Mouse (Mus musculus) limb, embryonic 14.5 days (tissue): ENCODE data around the gene Tpcn2. TPM values are rescaled to one million over a fixed set of nuclear protein-coding genes. Genes with fewer than 3 reads are reported as not detected.

ENCODE experiments used
- ATAC-seq: fragments of 200-750 bp; cut with Nextera tagmentation; 2 replicates; pipeline ENCODE4 v1.8.0; 2017; ENCODE audit warnings: low read depth, moderate number of reproducible peaks, moderate TSS enrichment; ENCODE audit not compliant: low FRiP score
- DNase-seq: peaks from one replicate; pipeline ENCODE4 v3.0.0-alpha.2; 2015; ENCODE audit warnings: low spot score
- H3K27ac ChIP-seq: fragments of 300-500 bp; sonication (generic); replicated peaks from 2 replicates; pipeline ENCODE4 v1.5.1; 2014; ENCODE audit warnings: low read depth, mild to moderate bottlenecking, low read length, moderate library complexity, mixed read lengths
- H3K27me3 ChIP-seq: fragments of 300-500 bp; sonication (generic); 2 replicates; pipeline ENCODE4 v1.6.1; 2014; ENCODE audit warnings: low read length, mixed read lengths; ENCODE audit not compliant: control insufficient read depth, insufficient read depth
- H3K36me3 ChIP-seq: fragments of 300-500 bp; sonication (generic); 2 replicates; pipeline ENCODE4 v1.6.1; 2014; ENCODE audit warnings: mild to moderate bottlenecking, low read length, moderate library complexity, mixed read lengths; ENCODE audit not compliant: control insufficient read depth, insufficient read depth
- H3K4me1 ChIP-seq: fragments of 300-500 bp; sonication (generic); 2 replicates; pipeline ENCODE4 v1.6.1; 2014; ENCODE audit warnings: antibody characterized with exemption, low read length, mixed read lengths; ENCODE audit not compliant: control insufficient read depth, insufficient read depth
- H3K4me2 ChIP-seq: fragments of 300-500 bp; sonication (generic); replicated peaks from 2 replicates; pipeline ENCODE4 v1.6.1; 2014; ENCODE audit warnings: low read depth, mild to moderate bottlenecking, low read length, moderate library complexity; ENCODE audit not compliant: severe bottlenecking
- H3K4me3 ChIP-seq: fragments of 300-500 bp; sonication (generic); replicated peaks from 2 replicates; pipeline ENCODE4 v1.5.1; 2014; ENCODE audit warnings: low read length
- H3K9ac ChIP-seq: fragments of 300-500 bp; sonication (generic); 2 replicates; pipeline ENCODE4 v1.6.1; 2014; ENCODE audit warnings: mild to moderate bottlenecking, low read depth, low read length, moderate library complexity; ENCODE audit not compliant: severe bottlenecking
- H3K9me3 ChIP-seq: fragments of 300-500 bp; sonication (generic); 2 replicates; pipeline ENCODE4 v1.6.1; 2016; ENCODE audit warnings: low read length; ENCODE audit not compliant: control insufficient read depth
- POLR2A ChIP-seq: fragments of 200-500 bp; IDR thresholded peaks from 2 replicates; pipeline ENCODE4 v1.8.0; 2012; ENCODE audit warnings: inconsistent platforms, mild to moderate bottlenecking, moderate library complexity, borderline replicate concordance; ENCODE audit not compliant: insufficient read depth, insufficient read length; ENCODE audit errors: extremely low read depth
- WGBS: fragments of 180-500 bp; shearing (Covaris S2); extraction: QIAGEN DNeasy Blood & Tissue Kit; methylation state at CpG from one replicate; pipeline ENCODE4 v1.1.7; 2014; 5-methylcytosine and 5-hydroxymethylcytosine counted together
- polyA plus RNA-seq, 2 experiments: library from polyadenylated mRNA; depleted of rRNA in 1 of 2; stranded (reverse) in 1 of 2; unstranded in 1 of 2; fragments of >200 nt; fragmentation: Nextera tagmentation in 1 of 2; extraction: Ambion mirVana in 1 of 2; gene quantifications; 2 replicates each; pipeline versions ENCODE4 v1.2.1 to v1.2.3; 2012 to 2014

Tpcn2 gene
- polyA plus RNA-seq, 2 experiments: 5.1 to 44.0 TPM

DNA sequence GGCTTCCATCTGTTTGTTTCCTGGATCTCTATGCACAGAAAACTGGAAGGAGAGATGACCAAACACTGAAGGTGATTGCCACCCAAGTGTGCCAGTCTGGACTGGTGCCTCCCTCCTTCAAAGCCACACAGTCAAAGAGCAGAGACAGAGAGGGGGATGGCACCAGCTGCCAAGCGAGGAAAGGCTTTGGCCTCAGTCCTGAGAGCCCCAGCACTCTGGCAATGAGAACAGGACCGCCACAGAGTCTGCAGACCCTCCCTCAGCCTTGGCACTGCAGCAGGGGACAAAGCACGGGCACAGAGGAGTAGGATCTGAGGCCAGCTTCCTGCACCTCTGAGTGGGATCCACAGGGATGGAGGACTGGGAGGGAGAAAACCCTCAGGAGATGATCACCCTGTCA is 114.1 kb downstream of the Tpcn2 start:
- Histone ChIP-seq H3K9ac (no peak overlapping the region), H3K9me3 (no peaks in the 10 kb centered on the region), H3K36me3 (no peaks in the 10 kb centered on the region), H3K27ac (no peak overlapping the region), H3K4me2 (no peak overlapping the region), H3K4me1 (0 out of 2 replicates have a peak, but pooled peaks cover 9% of the 10 kb centered on the region), H3K27me3 (no peaks in the 10 kb centered on the region), H3K4me3 (no peak overlapping the region)
- 82% methylated on average over 3 of the region's 3 CpGs for WGBS
- no peak for TF ChIP-seq POLR2A
- DNase-seq: no peak
- no peak for ATAC-seq

DNA sequence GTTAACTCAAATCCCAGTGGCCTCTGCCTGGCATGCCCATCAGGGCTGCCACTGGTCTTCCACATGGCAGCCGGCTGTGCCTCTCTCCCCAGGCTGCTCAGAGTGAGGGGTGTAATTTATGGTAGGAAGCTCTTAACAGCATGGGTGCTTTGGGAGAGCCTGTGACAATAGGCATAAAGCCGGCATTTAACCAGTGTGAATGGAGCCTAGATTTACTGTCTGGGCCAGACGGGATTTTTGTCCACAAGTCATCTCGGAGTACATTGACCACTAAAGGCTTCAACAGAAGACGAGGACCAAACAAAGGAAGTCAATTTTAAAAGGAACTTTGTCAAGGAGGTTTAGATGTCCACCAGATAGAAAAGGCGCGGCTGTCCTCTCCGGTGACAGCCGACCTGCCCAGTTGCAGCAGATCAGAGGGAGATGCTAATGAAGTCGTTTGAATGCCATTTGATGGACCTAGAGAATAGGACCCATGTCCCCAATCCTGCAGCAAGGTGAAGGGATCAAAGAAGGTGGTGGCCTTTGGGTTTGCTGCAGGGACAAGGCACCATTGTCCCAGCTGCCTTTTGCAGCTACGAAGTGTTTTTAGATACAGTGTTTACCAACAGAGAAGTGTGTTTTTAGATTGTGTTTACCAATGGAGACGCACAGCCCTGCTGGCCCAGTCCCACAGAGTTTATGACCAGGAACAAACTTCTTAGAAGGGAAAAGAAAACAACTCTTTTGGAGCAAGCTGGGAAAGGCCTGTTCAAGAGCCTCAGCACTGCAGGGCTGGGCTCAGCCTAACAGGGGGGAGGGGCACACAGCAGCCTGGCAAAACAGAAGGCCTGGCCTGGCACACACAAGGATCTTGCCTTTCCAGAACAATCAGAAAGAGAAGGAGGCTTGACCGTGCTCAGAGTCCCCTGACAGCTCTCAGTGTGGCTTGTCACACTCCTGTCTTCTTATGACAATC is 124.2 kb downstream of the Tpcn2 start:
- Histone ChIP-seq H3K27me3 (no peaks in the 10 kb centered on the region), H3K9me3 (no peaks in the 10 kb centered on the region), H3K4me2 (no peak overlapping the region), H3K27ac (peak overlapping the region; percentile 72), H3K4me1 (peaks cover 11% of the 10 kb centered on the region), H3K9ac (no peak overlapping the region), H3K36me3 (no peaks in the 10 kb centered on the region), H3K4me3 (no peak overlapping the region)
- 37% methylated on average over 13 of the region's 13 CpGs for WGBS
- 0 out of 2 replicates have a peak, but pooled peaks have one; percentile 62 for ATAC-seq
- DNase-seq: peak; percentile 34
- TF ChIP-seq POLR2A: no peak

DNA sequence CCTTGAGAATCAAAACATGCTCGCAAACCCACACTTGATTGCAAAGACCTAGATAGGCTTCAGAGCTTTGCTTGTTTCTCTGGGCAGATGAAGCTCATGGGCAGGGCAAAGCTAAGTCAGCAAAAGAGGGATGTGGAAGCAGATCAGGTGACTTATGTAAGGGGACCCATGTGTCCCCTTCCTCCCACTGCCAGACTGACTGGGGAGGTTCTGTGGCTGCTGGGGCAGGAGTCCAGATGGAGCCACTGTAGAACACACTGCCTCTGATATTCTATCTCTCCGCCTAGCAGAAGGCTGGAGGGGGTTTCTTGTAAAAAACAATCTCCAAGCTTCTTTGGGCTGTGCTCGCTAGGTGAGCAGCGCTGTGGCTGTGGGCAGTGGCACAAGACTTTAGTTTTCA is 128.1 kb downstream of the Tpcn2 start:
- no peak overlapping the region for H3K27ac ChIP-seq
- ATAC-seq: no peak
- H3K9ac ChIP-seq: no peak overlapping the region
- H3K4me3 ChIP-seq: no peak overlapping the region
- DNase-seq: no peak
- no peaks in the 10 kb centered on the region for H3K27me3 ChIP-seq
- no peak for TF ChIP-seq POLR2A
- H3K36me3 ChIP-seq: no peaks in the 10 kb centered on the region
- H3K4me2 ChIP-seq: no peak overlapping the region
- H3K9me3 ChIP-seq: no peaks in the 10 kb centered on the region
- peaks cover 11% of the 10 kb centered on the region for H3K4me1 ChIP-seq
- WGBS: 55% methylated on average over 4 of the region's 4 CpGs

DNA sequence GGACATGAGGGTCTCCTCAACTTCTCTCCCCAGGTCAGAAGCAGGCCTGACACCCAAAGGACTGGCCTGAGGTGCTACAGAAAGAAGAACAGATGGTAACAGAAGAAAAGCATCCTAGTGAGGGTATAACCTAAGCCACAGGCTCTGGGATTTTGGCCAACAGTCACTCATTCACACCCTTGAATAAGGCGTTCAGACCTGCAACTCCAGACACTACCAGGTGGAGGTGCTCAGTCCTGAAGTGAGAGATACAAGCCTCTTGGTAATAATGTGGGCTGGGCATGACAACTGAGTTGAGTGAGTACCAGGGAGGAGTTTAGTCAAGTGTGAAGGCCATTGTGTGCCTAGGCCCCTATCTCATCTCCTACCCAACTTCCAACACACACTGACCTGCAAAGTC is 129.7 kb downstream of the Tpcn2 start:
- H3K4me3 ChIP-seq: no peak overlapping the region
- no peak overlapping the region for H3K4me2 ChIP-seq
- H3K4me1 ChIP-seq: no peaks in the 10 kb centered on the region
- ATAC-seq (no peak), DNase-seq (no peak)
- TF ChIP-seq POLR2A: no peak
- no peak overlapping the region for H3K27ac ChIP-seq
- no peak overlapping the region for H3K9ac ChIP-seq
- no peaks in the 10 kb centered on the region for H3K9me3 ChIP-seq
- H3K36me3 ChIP-seq: no peaks in the 10 kb centered on the region
- 80% methylated on average over 1 of the region's 1 CpGs for WGBS
- no peaks in the 10 kb centered on the region for H3K27me3 ChIP-seq

DNA sequence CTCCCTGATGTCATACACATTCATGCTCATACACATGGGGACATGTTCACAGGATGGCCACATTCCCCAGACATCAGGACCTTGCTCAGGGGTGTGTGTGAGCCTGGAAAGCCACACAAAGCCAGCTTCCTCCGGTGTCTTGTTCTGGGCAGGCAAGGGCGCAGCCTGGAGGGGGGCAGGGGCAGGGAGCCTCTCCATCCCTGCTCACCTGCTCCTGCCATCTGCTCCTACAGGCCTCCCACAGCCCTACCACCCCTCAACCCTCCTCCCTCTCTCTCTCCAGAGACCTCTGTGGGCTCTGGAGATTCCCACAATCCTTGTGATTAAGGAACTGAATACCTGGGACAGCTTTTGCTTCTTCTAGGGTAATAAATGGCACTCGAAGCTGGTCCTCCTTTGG is 132.0 kb downstream of the Tpcn2 start:
- no peak overlapping the region for H3K27ac ChIP-seq
- DNase-seq: no peak
- TF ChIP-seq POLR2A: no peak
- no peak for ATAC-seq
- 66% methylated on average over 3 of the region's 3 CpGs for WGBS
- H3K9ac ChIP-seq: no peak overlapping the region
- no peak overlapping the region for H3K4me3 ChIP-seq
- H3K9me3 ChIP-seq: 0 out of 2 replicates have a peak, but pooled peaks cover 3% of the 10 kb centered on the region
- H3K4me1 ChIP-seq: no peaks in the 10 kb centered on the region
- no peak overlapping the region for H3K4me2 ChIP-seq
- no peaks in the 10 kb centered on the region for H3K36me3 ChIP-seq
- H3K27me3 ChIP-seq: no peaks in the 10 kb centered on the region
